Mouse (Mus musculus): Measurements from ENCODE around the gene Rplp2. TPM values are rescaled to one million over a fixed set of nuclear protein-coding genes. Genes with fewer than 3 reads are reported as not detected.

The Rplp2 gene
- polyA plus RNA-seq, 1 experiment from 2014 or later = 1,010 TPM

GRCm38 (mm10) chr7:141459301-141459711 lies 12.1 kb downstream of the Rplp2 start:
- peaks cover 64% of the 10 kb centered on the region for H3K4me1 ChIP-seq (replicated peaks)
- no peak overlapping the region for H3K4me3 ChIP-seq
- peaks cover 78% of the 10 kb centered on the region for H3K27me3 ChIP-seq (ENCODE audit: insufficient read depth, poor library complexity, severe bottlenecking)
- 88% methylated on average over 17 of the region's 17 CpGs for WGBS
- DNase-seq (ENCODE audit: low spot score) = no peak
- H3K9me3 ChIP-seq = no peaks in the 10 kb centered on the region
- peaks cover 21% of the 10 kb centered on the region for H3K36me3 ChIP-seq
- no peak overlapping the region for H3K27ac ChIP-seq

GRCm38 (mm10) chr7:141460001-141460390 lies 12.8 kb downstream of the Rplp2 start:
- Histone ChIP-seq H3K27me3 (ENCODE audit: insufficient read depth, poor library complexity, severe bottlenecking) (peaks cover 85% of the 10 kb centered on the region), H3K9me3 (no peaks in the 10 kb centered on the region), H3K36me3 (peaks cover 21% of the 10 kb centered on the region), H3K27ac (no peak overlapping the region), H3K4me3 (no peak overlapping the region), H3K4me1 (replicated peaks) (peaks cover 64% of the 10 kb centered on the region)
- WGBS = 75% methylated on average over 5 of the region's 5 CpGs
- DNase-seq (ENCODE audit: low spot score) = no peak

DNA sequence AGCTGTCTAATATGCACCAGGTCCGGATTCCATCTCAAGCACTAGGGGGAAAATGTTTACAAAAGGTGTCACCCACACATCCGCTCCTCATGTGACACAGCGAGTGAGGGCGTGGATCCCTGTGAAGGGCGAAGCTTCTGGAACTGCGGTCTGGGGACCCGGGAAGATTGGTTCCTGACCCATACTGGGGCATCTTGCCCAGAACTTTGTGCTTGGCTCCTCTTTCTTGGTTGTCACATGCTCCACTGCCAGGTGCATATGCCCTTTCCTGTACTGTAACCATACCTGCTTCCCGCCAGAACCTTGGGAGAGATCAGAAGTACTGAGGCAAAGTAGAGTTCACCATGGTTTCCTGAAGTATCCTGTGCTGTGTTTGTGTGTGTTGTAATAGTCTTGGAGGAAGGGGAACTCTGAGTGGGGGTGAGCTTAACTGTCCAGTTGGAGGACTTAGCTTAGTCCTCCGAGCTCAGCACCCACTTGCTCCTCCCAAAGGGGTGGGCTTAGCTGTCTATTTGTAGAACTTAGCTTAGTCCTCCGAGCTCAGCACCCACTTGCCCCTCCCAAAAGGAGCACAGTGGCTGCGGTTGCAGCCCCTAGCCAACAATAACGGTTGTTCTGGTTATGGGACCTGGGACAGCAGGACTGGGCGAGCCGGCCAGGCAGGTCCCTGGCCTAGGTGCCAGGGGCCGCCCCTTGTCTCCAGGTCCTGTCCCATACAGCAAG lies 13.4 kb downstream of the Rplp2 start, which contains the start of gene Cracr2b:
Gene Cracr2b, plus strand, starts transcription at position 704 of the 723 bp plus-strand sequence.
- Histone ChIP-seq H3K4me3 (peak within 1 kb of the TSS; percentile 54), H3K27me3 (ENCODE audit: insufficient read depth, poor library complexity, severe bottlenecking) (peaks cover 90% of the 10 kb centered on the region), H3K27ac (peak within 1 kb of the TSS; percentile 75), H3K36me3 (peaks cover 21% of the 10 kb centered on the region), H3K9me3 (no peaks in the 10 kb centered on the region), H3K4me1 (replicated peaks) (peaks cover 64% of the 10 kb centered on the region)
- DNase-seq (ENCODE audit: low spot score) = no peak
- 73% methylated on average over 15 of the region's 15 CpGs for WGBS

DNA sequence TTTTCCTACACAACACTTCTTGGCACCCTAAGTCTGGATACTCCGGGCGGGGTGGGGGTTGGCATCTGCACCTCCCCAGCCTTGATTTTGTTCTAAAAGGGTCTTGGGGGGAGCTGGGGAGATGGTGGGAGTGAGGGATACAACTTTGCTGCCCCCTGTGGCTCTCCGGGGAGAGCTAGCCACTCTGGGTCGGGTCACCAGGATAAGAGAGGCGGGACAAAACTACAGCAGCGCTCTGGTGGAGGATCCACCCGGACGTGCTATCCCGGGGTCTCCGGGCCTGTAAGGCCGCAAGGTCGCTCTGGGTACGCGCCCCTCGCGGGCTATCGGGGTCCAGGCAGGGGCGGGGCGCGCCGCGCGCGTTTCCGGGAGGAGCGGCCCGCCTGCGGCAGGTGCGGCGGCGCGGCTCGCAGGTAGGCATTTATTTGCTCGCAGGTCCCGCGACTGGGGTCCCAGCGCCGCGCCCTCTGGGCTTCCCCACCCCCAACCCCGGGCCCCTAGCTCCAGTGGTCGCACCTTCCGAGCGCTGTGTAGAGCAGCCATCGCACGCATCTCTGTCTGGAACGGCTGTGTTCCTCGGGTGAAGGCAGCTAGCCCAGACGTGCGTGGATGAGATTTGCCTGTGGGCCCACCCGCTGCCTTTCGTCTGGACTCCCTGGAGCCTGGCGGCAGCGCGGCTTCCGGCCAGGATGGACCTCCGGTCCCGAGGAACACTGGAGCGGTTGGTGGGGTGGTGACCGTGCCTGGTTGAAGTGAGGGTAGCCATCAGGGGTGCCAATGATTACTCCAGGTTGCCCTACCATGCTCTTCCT lies 14.6 kb downstream of the Rplp2 start:
- 3% methylated on average over 59 of the region's 59 CpGs for WGBS
- Histone ChIP-seq H3K27me3 (ENCODE audit: insufficient read depth, poor library complexity, severe bottlenecking) (peaks cover 98% of the 10 kb centered on the region), H3K4me1 (replicated peaks) (peaks cover 60% of the 10 kb centered on the region), H3K36me3 (peaks cover 21% of the 10 kb centered on the region), H3K4me3 (peak overlapping the region; percentile 54), H3K27ac (peak overlapping the region; percentile 75), H3K9me3 (no peaks in the 10 kb centered on the region)
- no peak for DNase-seq (ENCODE audit: low spot score)

DNA sequence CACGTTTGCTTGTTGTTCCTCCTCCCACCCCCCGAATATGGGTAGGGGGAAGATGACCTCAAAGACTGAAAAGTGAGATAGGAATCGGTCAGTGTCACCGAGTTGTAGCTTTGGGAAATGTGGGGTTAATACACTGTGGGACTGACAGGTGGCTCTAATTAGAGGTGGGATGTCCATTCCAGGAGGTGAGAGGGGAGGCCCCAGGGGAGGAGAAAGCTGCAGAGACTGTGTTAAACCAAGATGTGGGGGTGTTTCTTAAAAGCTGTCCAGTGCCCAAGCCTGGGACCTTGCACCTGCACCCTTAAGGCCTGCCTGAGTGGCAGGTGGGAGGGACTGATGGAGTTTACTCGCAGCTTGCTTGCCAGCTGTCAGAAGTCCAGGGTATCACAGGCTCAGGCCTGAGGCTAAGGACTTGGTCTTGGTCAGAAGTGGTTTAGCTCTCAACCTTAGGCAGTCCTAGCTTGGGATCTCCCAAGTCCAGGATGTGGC lies 15.2 kb downstream of the Rplp2 start:
- Histone ChIP-seq H3K27ac (no peak overlapping the region), H3K4me1 (replicated peaks) (peaks cover 62% of the 10 kb centered on the region), H3K36me3 (peaks cover 20% of the 10 kb centered on the region), H3K9me3 (no peaks in the 10 kb centered on the region), H3K27me3 (ENCODE audit: insufficient read depth, poor library complexity, severe bottlenecking) (peaks cover 96% of the 10 kb centered on the region), H3K4me3 (peak overlapping the region; percentile 54)
- no peak for DNase-seq (ENCODE audit: low spot score)
- 13% methylated on average over 5 of the region's 5 CpGs for WGBS

- H3K27me3 ChIP-seq (ENCODE audit: insufficient read depth, poor library complexity, severe bottlenecking) = peaks cover 81% of the 10 kb centered on the region
- H3K4me1 ChIP-seq (replicated peaks) = peaks cover 74% of the 10 kb centered on the region
- WGBS = 16% methylated on average over 12 of the region's 12 CpGs
- no peaks in the 10 kb centered on the region for H3K9me3 ChIP-seq
- DNase-seq (ENCODE audit: low spot score) = no peak
- H3K27ac ChIP-seq = no peak overlapping the region
- H3K4me3 ChIP-seq = peak overlapping the region; percentile 40
- peaks cover 8% of the 10 kb centered on the region for H3K36me3 ChIP-seq
Observed at GRCm38 (mm10) chr7:141463824-141464602, 16.8 kb downstream of the Rplp2 start.

DNA sequence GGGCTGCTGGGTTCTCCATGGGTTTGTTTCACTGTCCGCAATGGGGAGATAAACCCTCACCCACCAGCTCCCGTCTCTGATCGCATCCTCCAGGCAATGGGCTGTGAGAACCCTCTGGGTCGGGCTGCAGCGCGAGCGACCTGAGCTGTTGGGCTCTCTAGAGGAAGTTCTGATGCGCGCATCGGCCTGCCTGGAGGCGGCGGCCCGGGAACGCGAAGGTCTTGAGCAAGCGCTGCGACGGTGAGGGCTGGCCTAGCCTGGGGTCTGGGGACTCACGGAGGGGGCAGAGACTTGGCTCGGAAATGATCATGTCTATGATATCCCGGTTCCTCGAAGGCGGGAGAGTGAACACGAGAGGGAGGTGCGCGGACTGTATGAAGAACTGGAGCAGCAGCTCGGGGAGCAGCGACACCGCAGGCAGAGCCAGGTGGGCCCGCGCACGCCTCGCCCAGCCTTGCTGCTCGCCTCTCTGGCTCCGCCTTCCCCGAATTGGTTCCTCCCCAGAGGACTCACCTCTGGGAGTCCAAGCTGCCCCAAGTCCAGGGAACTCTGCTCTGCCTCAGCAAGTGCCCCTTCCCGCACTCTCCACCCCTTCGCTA lies 17.5 kb downstream of the Rplp2 start:
- Histone ChIP-seq H3K4me1 (replicated peaks) (peaks cover 81% of the 10 kb centered on the region), H3K27ac (no peak overlapping the region; the same call in 1 of the 2 replicates), H3K36me3 (peaks cover 8% of the 10 kb centered on the region), H3K27me3 (ENCODE audit: insufficient read depth, poor library complexity, severe bottlenecking) (peaks cover 75% of the 10 kb centered on the region), H3K9me3 (no peaks in the 10 kb centered on the region), H3K4me3 (peak overlapping the region; percentile 40)
- no peak for DNase-seq (ENCODE audit: low spot score)
- 4% methylated on average over 38 of the region's 38 CpGs for WGBS

GRCm38 (mm10) chr7:141465388-141466044 lies 18.3 kb downstream of the Rplp2 start:
- no peak for DNase-seq (ENCODE audit: low spot score)
- Histone ChIP-seq H3K36me3 (peaks cover 15% of the 10 kb centered on the region), H3K27me3 (ENCODE audit: insufficient read depth, poor library complexity, severe bottlenecking) (peaks cover 66% of the 10 kb centered on the region), H3K27ac (no peak overlapping the region), H3K4me1 (replicated peaks) (peaks cover 86% of the 10 kb centered on the region), H3K4me3 (peak overlapping the region; percentile 40), H3K9me3 (no peaks in the 10 kb centered on the region)
- WGBS = 29% methylated on average over 10 of the region's 10 CpGs

GRCm38 (mm10) chr7:141466045-141466394 lies 18.9 kb downstream of the Rplp2 start:
- no peak overlapping the region for H3K27ac ChIP-seq
- peaks cover 61% of the 10 kb centered on the region for H3K27me3 ChIP-seq (ENCODE audit: insufficient read depth, poor library complexity, severe bottlenecking)
- peak overlapping the region; percentile 40 for H3K4me3 ChIP-seq
- H3K4me1 ChIP-seq (replicated peaks) = peaks cover 83% of the 10 kb centered on the region
- no peak for DNase-seq (ENCODE audit: low spot score)
- H3K9me3 ChIP-seq = no peaks in the 10 kb centered on the region
- 81% methylated on average over 7 of the region's 7 CpGs for WGBS
- peaks cover 20% of the 10 kb centered on the region for H3K36me3 ChIP-seq

GRCm38 (mm10) chr7:141466607-141467148 lies 19.5 kb downstream of the Rplp2 start:
- peak overlapping the region; percentile 93 for H3K27ac ChIP-seq
- peaks cover 76% of the 10 kb centered on the region for H3K4me1 ChIP-seq (replicated peaks)
- H3K4me3 ChIP-seq = peak overlapping the region; percentile 80
- WGBS = 61% methylated on average over 10 of the region's 10 CpGs
- peaks cover 55% of the 10 kb centered on the region for H3K27me3 ChIP-seq (ENCODE audit: insufficient read depth, poor library complexity, severe bottlenecking)
- no peak for DNase-seq (ENCODE audit: low spot score)
- peaks cover 26% of the 10 kb centered on the region for H3K36me3 ChIP-seq
- H3K9me3 ChIP-seq = no peaks in the 10 kb centered on the region

- no peaks in the 10 kb centered on the region for H3K9me3 ChIP-seq
- H3K27me3 ChIP-seq (ENCODE audit: insufficient read depth, poor library complexity, severe bottlenecking) = peaks cover 47% of the 10 kb centered on the region
- H3K27ac ChIP-seq = peak within 1 kb of the TSS; percentile 93
- H3K36me3 ChIP-seq = peaks cover 34% of the 10 kb centered on the region
- H3K4me3 ChIP-seq = peak within 1 kb of the TSS; percentile 80
- DNase-seq (ENCODE audit: low spot score) = peak; percentile 86
- WGBS = under 1% methylated on average over 52 of the region's 52 CpGs
- peaks cover 68% of the 10 kb centered on the region for H3K4me1 ChIP-seq (replicated peaks)
Observed at GRCm38 (mm10) chr7:141467230-141468030, 20.3 kb downstream of the Rplp2 start, which contains the start of gene Cd151. Gene Cd151 (plus strand): TSS chr7:141467392.

Data from hindbrain, embryonic 10.5 days (tissue).